Mouse (Mus musculus) adrenal gland, adult 2 months (tissue): ENCODE results near the gene Rnf113a2. TPM values are rescaled to one million over a fixed set of nuclear protein-coding genes. Genes with fewer than 3 reads are reported as not detected.

Experiments
- polyA plus RNA-seq: library from polyadenylated mRNA; depleted of rRNA; stranded (reverse); fragments of >200 nt; gene quantifications from 2 replicates; pipeline ENCODE4 v1.2.3, GENCODE M21; 2012; rRNA removed
- total RNA-seq, 2 experiments: library from RNA; stranded (reverse); gene quantifications; 2 replicates each; pipeline ENCODE4 v1.2.3; 2021

Gene Rnf113a2
- total and polyA plus RNA-seq, 3 experiments: 0.86 to 19.6 (median 16.0) TPM

Other genes with a start within 250 kb of the Rnf113a2 start
- 10 to 100 TPM; 17.0 to 22.7 TPM for gene Elmsan1, start 198.3 kb upstream of the Rnf113a2 start, total RNA-seq
- gene Elmsan1, start 198.3 kb upstream of the Rnf113a2 start, polyA plus RNA-seq: 14.4 and 20.4 TPM in 2 replicates
- 10 to 100 TPM; 75.1 to 99.4 TPM for gene Ptgr2, start 132.0 kb upstream of the Rnf113a2 start, total RNA-seq
- 4.2 and 7.6 TPM in 2 replicates for gene Ptgr2, start 132.0 kb upstream of the Rnf113a2 start, polyA plus RNA-seq
- gene Zfp410, start 100.3 kb upstream of the Rnf113a2 start, total RNA-seq: 10 to 100 TPM; 26.4 to 39.6 TPM
- 8.3 and 11.5 TPM in 2 replicates for gene Zfp410, start 100.3 kb upstream of the Rnf113a2 start, polyA plus RNA-seq
- 10 to 100 TPM; 57.3 to 59.7 TPM for gene Coq6, start 55.5 kb upstream of the Rnf113a2 start, total RNA-seq
- gene Coq6, start 55.5 kb upstream of the Rnf113a2 start, polyA plus RNA-seq: 65.9 and 78.5 TPM in 2 replicates
- gene Fam161b, start 55.4 kb upstream of the Rnf113a2 start, total RNA-seq: 1 to 10 TPM; 2.0 to 2.3 TPM
- gene Fam161b, start 55.4 kb upstream of the Rnf113a2 start, polyA plus RNA-seq: 0.87 and 0.99 TPM in 2 replicates
- gene Entpd5, start 8.2 kb upstream of the Rnf113a2 start, total RNA-seq: 100 to 1,000 TPM; 124 to 126 TPM
- gene Entpd5, start 8.2 kb upstream of the Rnf113a2 start, polyA plus RNA-seq: 11.9 and 14.8 TPM in 2 replicates
- gene Bbof1, start 8.1 kb upstream of the Rnf113a2 start, total RNA-seq: 1 to 10 TPM; 2.7 to 3.4 TPM
- not detected in 2 replicates for gene Bbof1, start 8.1 kb upstream of the Rnf113a2 start, polyA plus RNA-seq
- 100 to 1,000 TPM; 211 to 272 TPM for gene Aldh6a1, start 33.8 kb downstream of the Rnf113a2 start, total RNA-seq
- 21.7 and 22.0 TPM in 2 replicates for gene Aldh6a1, start 33.8 kb downstream of the Rnf113a2 start, polyA plus RNA-seq
- 10 to 100 TPM; 16.2 to 19.7 TPM for gene Lin52, start 34.2 kb downstream of the Rnf113a2 start, total RNA-seq
- gene Lin52, start 34.2 kb downstream of the Rnf113a2 start, polyA plus RNA-seq: 5.0 and 6.9 TPM in 2 replicates
- not detected for gene Vsx2, start 152.6 kb downstream of the Rnf113a2 start, total RNA-seq
- not detected in 2 replicates for gene Vsx2, start 152.6 kb downstream of the Rnf113a2 start, polyA plus RNA-seq
- gene Abcd4, start 200.2 kb downstream of the Rnf113a2 start, total RNA-seq: 10 to 100 TPM; 12.1 to 12.4 TPM
- 27.7 and 30.3 TPM in 2 replicates for gene Abcd4, start 200.2 kb downstream of the Rnf113a2 start, polyA plus RNA-seq
- gene Vrtn, start 223.8 kb downstream of the Rnf113a2 start, total RNA-seq: not detected
- not detected in 2 replicates for gene Vrtn, start 223.8 kb downstream of the Rnf113a2 start, polyA plus RNA-seq